Mouse (Mus musculus) hindlimb bud, embryonic 11.5 days (tissue): ENCODE data around the gene Olfr1275.

Experiments
- DNase-seq: peaks from one replicate; pipeline ENCODE4 v3.0.0-alpha.2; 2012; ENCODE audit warnings: low read depth, low spot score; ENCODE audit errors: extremely low spot score

The Olfr1275 gene

GRCm38 (mm10) chr2:111235186-111235585 is at the start of gene Olfr1275:
TSS of gene Olfr1275 (minus strand) at chr2:111235286.
- DNase-seq = no peak

- no peak for DNase-seq
These were observed 38.9 kb upstream of the Olfr1275 start, which contains the start of gene Olfr1277 for GRCm38 (mm10) chr2:111274006-111274405. TSS of gene Olfr1277 (minus strand) at chr2:111274106.

GRCm38 (mm10) chr2:111254216-111254615 is 19.1 kb upstream of the Olfr1275 start, which contains the start of gene Olfr1276:
TSS of gene Olfr1276 (plus strand) at chr2:111254516.
- DNase-seq = no peak

- DNase-seq = no peak
These were observed 5.6 kb downstream of the Olfr1275 start, which contains the start of gene 4930430A15Rik for GRCm38 (mm10) chr2:111229502-111229901. TSS of gene 4930430A15Rik (minus strand) at chr2:111229602.

GRCm38 (mm10) chr2:111182068-111182467 is 53.0 kb downstream of the Olfr1275 start:
- no peak for DNase-seq
